Mouse (Mus musculus): ENCODE measurements around the gene Dock9. TPM values are rescaled to one million over a fixed set of nuclear protein-coding genes. Genes with fewer than 3 reads are reported as not detected.

Gene Dock9
- total and polyA plus RNA-seq, 3 experiments, result 19.8 to 25.7 (median 24.0) TPM

DNA sequence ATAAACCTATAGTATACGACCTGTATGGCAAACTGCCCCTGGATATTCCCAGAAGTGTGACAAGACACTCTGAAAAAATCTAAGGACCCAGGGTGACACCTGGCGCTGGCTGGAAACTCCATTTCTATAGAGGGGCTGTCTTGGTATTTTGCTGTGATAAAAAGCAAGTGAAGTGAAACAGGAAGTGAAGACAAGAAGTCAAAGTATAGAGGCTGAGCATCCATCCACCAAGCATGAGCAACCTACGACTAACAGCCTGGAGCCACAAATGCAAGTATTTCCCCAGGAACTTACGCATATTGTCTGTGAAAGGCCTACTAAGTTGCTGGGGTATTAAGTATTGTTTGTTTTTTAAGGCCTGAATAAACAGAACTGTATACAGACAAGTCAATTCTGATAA lies 197.1 kb downstream of the Dock9 start:
- intact Hi-C loops (cut with DNase I), result no loop called here
- H3K27me3 ChIP-seq (ENCODE audit: control insufficient read depth, insufficient read depth, low read length), result no peaks in the 10 kb centered on the region
- H3K79me2 ChIP-seq (replicated peaks; ENCODE audit: control insufficient read depth, insufficient read depth, low read length), result no peaks in the 10 kb centered on the region
- peaks cover 2% of the 10 kb centered on the region; the same call in 1 of the 2 replicates for H3K36me3 ChIP-seq (ENCODE audit: control insufficient read depth, insufficient read depth, low read length)
- H3K4me1 ChIP-seq (ENCODE audit: control insufficient read depth, insufficient read depth, low read length), result peaks cover under 1% of the 10 kb centered on the region; the same call in 1 of the 2 replicates
- H3K4me3 ChIP-seq, result no peak overlapping the region
- no peak overlapping the region for H3K9ac ChIP-seq (ENCODE audit: low read depth, low read length)
- DNase-seq, result no peak
- H3K27ac ChIP-seq, result no peak overlapping the region
- TF ChIP-seq CTCF (IDR thresholded peaks at IDR 0.05) (no peak), POLR2A (IDR thresholded peaks at IDR 0.05; ENCODE audit: insufficient read depth, low read depth, low read length) (no peak), EP300 (IDR thresholded peaks at IDR 0.05; ENCODE audit: insufficient read depth, low read depth, low read length) (no peak)
- WGBS, result 84% methylated on average over 4 of the region's 4 CpGs

DNA sequence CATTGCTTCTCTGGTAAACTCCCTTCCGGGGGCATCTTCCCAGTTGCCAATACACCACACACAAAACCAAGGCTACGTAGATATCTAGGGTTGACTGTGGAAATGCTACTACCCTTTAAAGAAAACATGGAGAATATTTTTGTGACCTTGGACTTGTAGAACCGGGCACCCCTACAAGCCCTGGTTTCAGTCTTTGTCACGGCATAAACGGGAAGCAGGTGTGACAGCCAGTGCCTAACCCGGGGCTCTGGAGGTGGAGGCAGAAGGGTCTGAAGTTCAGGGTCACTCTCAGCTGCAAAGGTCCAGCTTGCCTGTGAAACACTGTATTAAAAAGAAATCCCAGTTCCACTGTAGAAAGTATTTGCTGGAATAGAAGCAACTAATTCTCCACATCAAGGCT lies 200.6 kb downstream of the Dock9 start:
- no peaks in the 10 kb centered on the region; the same call in 1 of the 2 replicates for H3K4me1 ChIP-seq (ENCODE audit: control insufficient read depth, insufficient read depth, low read length)
- intact Hi-C loops (cut with DNase I), result no loop called here
- no peaks in the 10 kb centered on the region for H3K27me3 ChIP-seq (ENCODE audit: control insufficient read depth, insufficient read depth, low read length)
- H3K4me3 ChIP-seq, result no peak overlapping the region
- WGBS, result 82% methylated on average over 6 of the region's 6 CpGs
- H3K27ac ChIP-seq, result no peak overlapping the region
- no peaks in the 10 kb centered on the region for H3K79me2 ChIP-seq (replicated peaks; ENCODE audit: control insufficient read depth, insufficient read depth, low read length)
- H3K9ac ChIP-seq (ENCODE audit: low read depth, low read length), result no peak overlapping the region
- H3K36me3 ChIP-seq (ENCODE audit: control insufficient read depth, insufficient read depth, low read length), result peaks cover 2% of the 10 kb centered on the region; the same call in 1 of the 2 replicates
- TF ChIP-seq POLR2A (IDR thresholded peaks at IDR 0.05; ENCODE audit: insufficient read depth, low read depth, low read length) (no peak), EP300 (IDR thresholded peaks at IDR 0.05; ENCODE audit: insufficient read depth, low read depth, low read length) (no peak)
- DNase-seq, result no peak

- intact Hi-C loops (cut with DNase I), result no loop called here
- no peak for DNase-seq
- TF ChIP-seq POLR2A (IDR thresholded peaks at IDR 0.05; ENCODE audit: insufficient read depth, low read depth, low read length) (no peak), EP300 (IDR thresholded peaks at IDR 0.05; ENCODE audit: insufficient read depth, low read depth, low read length) (no peak), CTCF (IDR thresholded peaks at IDR 0.05) (no peak)
Measured at GRCm38 (mm10) chr14:121596631-121597030, 201.0 kb downstream of the Dock9 start.

GRCm38 (mm10) chr14:121594684-121595083 lies 203.0 kb downstream of the Dock9 start:
- no peaks in the 10 kb centered on the region; the same call in none of the 2 replicates for H3K4me1 ChIP-seq (ENCODE audit: control insufficient read depth, insufficient read depth, low read length)
- H3K9ac ChIP-seq (ENCODE audit: low read depth, low read length), result no peak overlapping the region
- H3K27ac ChIP-seq, result no peak overlapping the region
- H3K36me3 ChIP-seq (ENCODE audit: control insufficient read depth, insufficient read depth, low read length), result no peaks in the 10 kb centered on the region
- WGBS, result 83% methylated on average over 5 of the region's 5 CpGs
- intact Hi-C loops (cut with DNase I), result no loop called here
- H3K27me3 ChIP-seq (ENCODE audit: control insufficient read depth, insufficient read depth, low read length), result no peaks in the 10 kb centered on the region
- no peak for DNase-seq
- H3K79me2 ChIP-seq (replicated peaks; ENCODE audit: control insufficient read depth, insufficient read depth, low read length), result no peaks in the 10 kb centered on the region
- no peak overlapping the region for H3K4me3 ChIP-seq
- no peak for TF ChIP-seq POLR2A (IDR thresholded peaks at IDR 0.05; ENCODE audit: insufficient read depth, low read depth, low read length)
- no peak for TF ChIP-seq CTCF (IDR thresholded peaks at IDR 0.05)

More at GRCm38 (mm10) chr14:121596631-121597030, 201.0 kb downstream of the Dock9 start:
- WGBS, result 71% methylated on average over 9 of the region's 9 CpGs
- H3K36me3 ChIP-seq (ENCODE audit: control insufficient read depth, insufficient read depth, low read length), result peaks cover 2% of the 10 kb centered on the region; the same call in 1 of the 2 replicates
- H3K4me3 ChIP-seq, result no peak overlapping the region
- H3K9ac ChIP-seq (ENCODE audit: low read depth, low read length), result no peak overlapping the region
- no peaks in the 10 kb centered on the region; the same call in 1 of the 2 replicates for H3K4me1 ChIP-seq (ENCODE audit: control insufficient read depth, insufficient read depth, low read length)
- no peaks in the 10 kb centered on the region for H3K79me2 ChIP-seq (replicated peaks; ENCODE audit: control insufficient read depth, insufficient read depth, low read length)
- H3K27ac ChIP-seq, result no peak overlapping the region
- H3K27me3 ChIP-seq (ENCODE audit: control insufficient read depth, insufficient read depth, low read length), result no peaks in the 10 kb centered on the region

DNA sequence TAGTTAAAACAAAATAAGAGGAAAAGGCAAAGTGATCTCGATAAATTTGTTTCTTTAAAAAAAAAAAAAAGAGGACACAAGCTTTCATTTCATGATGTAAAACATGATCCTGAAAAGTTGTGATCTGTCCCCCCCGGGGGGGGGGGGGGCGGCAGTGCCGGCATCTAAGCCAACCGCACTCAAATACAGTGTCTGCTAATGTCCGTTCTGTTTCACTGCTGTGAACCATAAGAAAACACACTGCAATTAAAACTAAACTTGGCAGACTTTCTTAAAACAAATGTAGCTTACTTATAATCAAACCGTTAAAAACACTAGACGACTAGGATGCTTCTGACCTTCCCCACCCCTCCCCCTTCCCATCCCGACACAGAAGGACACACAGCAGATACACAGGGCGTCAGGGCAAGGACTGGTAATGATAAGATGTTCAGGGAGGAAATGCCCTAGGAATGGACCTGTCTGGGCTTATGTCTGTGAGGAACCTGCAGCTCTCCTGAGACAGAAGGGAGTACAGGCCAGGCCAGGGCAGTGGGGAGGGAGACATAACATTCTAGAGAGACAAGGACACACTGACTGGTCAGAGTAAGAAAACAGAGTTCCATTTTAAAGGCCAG lies 204.2 kb downstream of the Dock9 start:
- Histone ChIP-seq H3K4me3 (no peak overlapping the region), H3K27me3 (ENCODE audit: control insufficient read depth, insufficient read depth, low read length) (no peaks in the 10 kb centered on the region), H3K9ac (ENCODE audit: low read depth, low read length) (no peak overlapping the region), H3K79me2 (replicated peaks; ENCODE audit: control insufficient read depth, insufficient read depth, low read length) (no peaks in the 10 kb centered on the region), H3K27ac (no peak overlapping the region), H3K36me3 (ENCODE audit: control insufficient read depth, insufficient read depth, low read length) (no peaks in the 10 kb centered on the region), H3K4me1 (ENCODE audit: control insufficient read depth, insufficient read depth, low read length) (peaks cover 2% of the 10 kb centered on the region)
- WGBS, result 58% methylated on average over 10 of the region's 10 CpGs
- TF ChIP-seq CTCF (IDR thresholded peaks at IDR 0.05) (no peak), POLR2A (IDR thresholded peaks at IDR 0.05; ENCODE audit: insufficient read depth, low read depth, low read length) (no peak), EP300 (IDR thresholded peaks at IDR 0.05; ENCODE audit: insufficient read depth, low read depth, low read length) (no peak)
- DNase-seq, result no peak
- intact Hi-C loops (cut with DNase I), result no loop called here

GRCm38 (mm10) chr14:121592890-121593289 lies 204.7 kb downstream of the Dock9 start:
- intact Hi-C loops (cut with DNase I), result no loop called here
- Histone ChIP-seq H3K4me1 (ENCODE audit: control insufficient read depth, insufficient read depth, low read length) (peaks cover 2% of the 10 kb centered on the region), H3K9ac (ENCODE audit: low read depth, low read length) (no peak overlapping the region), H3K79me2 (replicated peaks; ENCODE audit: control insufficient read depth, insufficient read depth, low read length) (no peaks in the 10 kb centered on the region), H3K36me3 (ENCODE audit: control insufficient read depth, insufficient read depth, low read length) (no peaks in the 10 kb centered on the region), H3K27ac (no peak overlapping the region), H3K27me3 (ENCODE audit: control insufficient read depth, insufficient read depth, low read length) (no peaks in the 10 kb centered on the region), H3K4me3 (no peak overlapping the region)
- 45% methylated on average over 3 of the region's 3 CpGs for WGBS
- DNase-seq, result no peak
- no peak for TF ChIP-seq EP300 (IDR thresholded peaks at IDR 0.05; ENCODE audit: insufficient read depth, low read depth, low read length)
- TF ChIP-seq POLR2A (IDR thresholded peaks at IDR 0.05; ENCODE audit: insufficient read depth, low read depth, low read length), result no peak
- no peak for TF ChIP-seq CTCF (IDR thresholded peaks at IDR 0.05)
